Mouse (Mus musculus): ENCODE measurements at regions not wholly inside any gene's neighbourhood (a gene's known extent, or its start where the extent isn't known, plus 50 kb on each side); places are given as distances from the start of the nearest gene placed in this dataset.

- TF ChIP-seq CTCF (IDR thresholded peaks at IDR 0.05; ENCODE audit: low read depth) (no peak), EP300 (IDR thresholded peaks at IDR 0.05; ENCODE audit: low read depth) (no peak)
- Histone ChIP-seq H3K27ac (ENCODE audit: low read depth) (no peak overlapping the region), H3K9ac (replicated peaks) (no peak overlapping the region), H3K4me2 (ENCODE audit: low read depth, low read length) (no peak overlapping the region), H3K4me1 (ENCODE audit: insufficient read depth) (no peaks in the 10 kb centered on the region), H3K9me3 (ENCODE audit: low read length) (no peaks in the 10 kb centered on the region), H3K27me3 (ENCODE audit: insufficient read depth, low read length) (no peaks in the 10 kb centered on the region), H3K4me3 (ENCODE audit: low read depth, low read length) (no peak overlapping the region), H3K36me3 (replicated peaks; ENCODE audit: insufficient read depth, low read length) (no peaks in the 10 kb centered on the region)
- no peak for ATAC-seq
- WGBS (ENCODE audit: insufficient replicate concordance): 81% methylated on average over 1 of the region's 1 CpGs
- DNase-seq: no peak
Observed at GRCm38 (mm10) chr16:26231110-26231509, 125.5 kb upstream of the P3h2 start.

GRCm38 (mm10) chr16:26211418-26211817 lies 105.8 kb upstream of the P3h2 start:
- Histone ChIP-seq H3K4me2 (ENCODE audit: low read depth, low read length) (no peak overlapping the region), H3K9me3 (ENCODE audit: low read length) (peaks cover 4% of the 10 kb centered on the region; the same call in 1 of the 2 replicates), H3K9ac (replicated peaks) (no peak overlapping the region), H3K4me1 (ENCODE audit: insufficient read depth) (no peaks in the 10 kb centered on the region), H3K4me3 (ENCODE audit: low read depth, low read length) (no peak overlapping the region), H3K27me3 (ENCODE audit: insufficient read depth, low read length) (no peaks in the 10 kb centered on the region), H3K27ac (ENCODE audit: low read depth) (no peak overlapping the region), H3K36me3 (replicated peaks; ENCODE audit: insufficient read depth, low read length) (no peaks in the 10 kb centered on the region)
- DNase-seq (no peak), ATAC-seq (no peak)
- WGBS (ENCODE audit: insufficient replicate concordance): 73% methylated on average over 3 of the region's 3 CpGs
- no peak for TF ChIP-seq EP300 (IDR thresholded peaks at IDR 0.05; ENCODE audit: low read depth)
- no peak for TF ChIP-seq CTCF (IDR thresholded peaks at IDR 0.05; ENCODE audit: low read depth)

GRCm38 (mm10) chr16:26199125-26199524 lies 93.5 kb upstream of the P3h2 start:
- Histone ChIP-seq H3K36me3 (replicated peaks; ENCODE audit: insufficient read depth, low read length) (no peaks in the 10 kb centered on the region), H3K27ac (ENCODE audit: low read depth) (no peak overlapping the region), H3K9me3 (ENCODE audit: low read length) (no peaks in the 10 kb centered on the region), H3K4me2 (ENCODE audit: low read depth, low read length) (no peak overlapping the region), H3K4me3 (ENCODE audit: low read depth, low read length) (no peak overlapping the region), H3K9ac (replicated peaks) (no peak overlapping the region), H3K27me3 (ENCODE audit: insufficient read depth, low read length) (no peaks in the 10 kb centered on the region), H3K4me1 (ENCODE audit: insufficient read depth) (no peaks in the 10 kb centered on the region)
- ATAC-seq (no peak), DNase-seq (no peak)
- 19% methylated on average over 4 of the region's 4 CpGs for WGBS (ENCODE audit: insufficient replicate concordance)
- TF ChIP-seq CTCF (IDR thresholded peaks at IDR 0.05; ENCODE audit: low read depth): peak; percentile 53
- no peak for TF ChIP-seq EP300 (IDR thresholded peaks at IDR 0.05; ENCODE audit: low read depth)

- Histone ChIP-seq H3K36me3 (replicated peaks; ENCODE audit: insufficient read depth, low read length) (no peaks in the 10 kb centered on the region), H3K9me3 (ENCODE audit: low read length) (no peaks in the 10 kb centered on the region), H3K27ac (ENCODE audit: low read depth) (no peak overlapping the region), H3K27me3 (ENCODE audit: insufficient read depth, low read length) (no peaks in the 10 kb centered on the region), H3K4me2 (ENCODE audit: low read depth, low read length) (no peak overlapping the region), H3K4me1 (ENCODE audit: insufficient read depth) (no peaks in the 10 kb centered on the region), H3K9ac (replicated peaks) (no peak overlapping the region), H3K4me3 (ENCODE audit: low read depth, low read length) (no peak overlapping the region)
- no peak for DNase-seq
- TF ChIP-seq CTCF (IDR thresholded peaks at IDR 0.05; ENCODE audit: low read depth) (no peak), EP300 (IDR thresholded peaks at IDR 0.05; ENCODE audit: low read depth) (no peak)
- no peak for ATAC-seq
Observed at GRCm38 (mm10) chr16:26196345-26196744, 90.8 kb upstream of the P3h2 start.

GRCm38 (mm10) chr16:26185288-26186281 lies 80.0 kb upstream of the P3h2 start:
- 51% methylated on average over 8 of the region's 8 CpGs for WGBS (ENCODE audit: insufficient replicate concordance)
- no peak for ATAC-seq
- H3K4me2 ChIP-seq (ENCODE audit: low read depth, low read length): no peak overlapping the region
- no peak overlapping the region for H3K27ac ChIP-seq (ENCODE audit: low read depth)
- H3K36me3 ChIP-seq (replicated peaks; ENCODE audit: insufficient read depth, low read length): no peaks in the 10 kb centered on the region
- no peak overlapping the region for H3K9ac ChIP-seq (replicated peaks)
- no peak for DNase-seq
- H3K9me3 ChIP-seq (ENCODE audit: low read length): no peaks in the 10 kb centered on the region
- TF ChIP-seq CTCF (IDR thresholded peaks at IDR 0.05; ENCODE audit: low read depth): no peak
- no peak for TF ChIP-seq EP300 (IDR thresholded peaks at IDR 0.05; ENCODE audit: low read depth)
- H3K4me3 ChIP-seq (ENCODE audit: low read depth, low read length): no peak overlapping the region
- H3K4me1 ChIP-seq (ENCODE audit: insufficient read depth): no peaks in the 10 kb centered on the region
- H3K27me3 ChIP-seq (ENCODE audit: insufficient read depth, low read length): no peaks in the 10 kb centered on the region

DNA sequence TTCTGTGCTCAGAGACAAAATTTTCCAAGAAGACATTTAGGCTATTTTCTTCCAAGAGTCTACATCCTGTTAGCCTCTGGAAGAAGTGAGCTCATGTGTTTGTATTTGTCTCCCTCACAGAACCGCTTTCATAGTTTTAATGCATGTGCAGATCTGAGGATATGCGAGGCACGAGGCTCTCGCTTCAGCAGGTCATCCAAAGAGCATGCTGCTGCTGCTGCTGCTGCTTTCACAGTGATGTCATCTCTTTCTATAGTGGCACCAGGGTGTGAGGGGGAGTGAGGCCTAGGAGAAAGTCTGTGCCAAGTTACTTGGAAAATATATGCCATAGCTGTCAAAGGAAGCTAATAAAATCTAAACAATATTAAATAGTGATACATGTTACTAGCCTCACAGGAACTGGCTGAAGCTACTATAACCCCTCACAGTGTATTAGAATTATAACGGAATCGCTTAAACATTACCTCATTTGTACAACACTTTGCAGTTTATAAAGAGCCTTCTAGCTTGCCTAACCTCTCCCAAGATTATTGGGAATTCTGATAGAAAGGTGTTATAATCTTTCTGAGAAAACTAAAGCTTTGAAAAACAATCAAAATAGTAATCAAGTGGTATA lies 79.2 kb upstream of the P3h2 start:
- Histone ChIP-seq H3K27ac (ENCODE audit: low read depth) (no peak overlapping the region), H3K4me2 (ENCODE audit: low read depth, low read length) (no peak overlapping the region), H3K27me3 (ENCODE audit: insufficient read depth, low read length) (no peaks in the 10 kb centered on the region), H3K9ac (replicated peaks) (no peak overlapping the region), H3K9me3 (ENCODE audit: low read length) (no peaks in the 10 kb centered on the region), H3K36me3 (replicated peaks; ENCODE audit: insufficient read depth, low read length) (no peaks in the 10 kb centered on the region), H3K4me3 (ENCODE audit: low read depth, low read length) (no peak overlapping the region), H3K4me1 (ENCODE audit: insufficient read depth) (no peaks in the 10 kb centered on the region)
- 62% methylated on average over 6 of the region's 6 CpGs for WGBS (ENCODE audit: insufficient replicate concordance)
- TF ChIP-seq EP300 (IDR thresholded peaks at IDR 0.05; ENCODE audit: low read depth) (no peak), CTCF (IDR thresholded peaks at IDR 0.05; ENCODE audit: low read depth) (no peak)
- no peak for ATAC-seq
- DNase-seq: no peak
